Mouse (Mus musculus) brain, adult 2 months (tissue): ENCODE measurements at regions not wholly inside any gene's neighbourhood (a gene's known extent, or its start where the extent isn't known, plus 50 kb on each side); places are given as distances from the start of the nearest gene placed in this dataset.

Experiments
- DNase-seq: peaks from one replicate; pipeline ENCODE4 v3.0.0; 2011; ENCODE audit warnings: low read depth, low spot score

- no peak for DNase-seq
Measured at GRCm38 (mm10) chr1:13941351-13941750, 2151.8 kb downstream of the 4930444P10Rik start.

GRCm38 (mm10) chr1:13938344-13938743 is 2154.8 kb downstream of the 4930444P10Rik start:
- DNase-seq = no peak

- DNase-seq = no peak
Measured at GRCm38 (mm10) chr1:13935938-13936491, 2157.1 kb downstream of the 4930444P10Rik start.

GRCm38 (mm10) chr1:13928679-13929078 is 2164.4 kb downstream of the 4930444P10Rik start:
- no peak for DNase-seq

GRCm38 (mm10) chr1:13927964-13928363 is 2165.2 kb downstream of the 4930444P10Rik start:
- DNase-seq = no peak

- DNase-seq = no peak
Measured at GRCm38 (mm10) chr1:13925994-13926393, 2167.1 kb downstream of the 4930444P10Rik start.

- no peak for DNase-seq
Measured at GRCm38 (mm10) chr1:13915216-13915615, 2177.9 kb downstream of the 4930444P10Rik start.

GRCm38 (mm10) chr1:13879126-13879525 is 2214.0 kb downstream of the 4930444P10Rik start:
- DNase-seq = no peak

GRCm38 (mm10) chr1:13873925-13874324 is 2219.2 kb downstream of the 4930444P10Rik start:
- no peak for DNase-seq

- DNase-seq = no peak
Measured at GRCm38 (mm10) chr1:13872536-13872935, 2220.6 kb downstream of the 4930444P10Rik start.

- peak; percentile 78 for DNase-seq
Measured at GRCm38 (mm10) chr1:13870631-13871286, 2222.4 kb downstream of the 4930444P10Rik start.

GRCm38 (mm10) chr1:13865713-13866112 is 2227.4 kb downstream of the 4930444P10Rik start:
- no peak for DNase-seq

- DNase-seq = no peak
Measured at GRCm38 (mm10) chr1:13863712-13864111, 2229.4 kb downstream of the 4930444P10Rik start.

GRCm38 (mm10) chr1:13861070-13861511 is 2232.0 kb downstream of the 4930444P10Rik start:
- DNase-seq = no peak

GRCm38 (mm10) chr1:13860469-13860868 is 2232.7 kb downstream of the 4930444P10Rik start:
- DNase-seq = no peak

- no peak for DNase-seq
Measured at GRCm38 (mm10) chr1:13859723-13860122, 2233.4 kb downstream of the 4930444P10Rik start.

- DNase-seq = no peak
Measured at GRCm38 (mm10) chr1:13858371-13859018, 2234.6 kb downstream of the 4930444P10Rik start.

GRCm38 (mm10) chr1:13856998-13857397 is 2236.1 kb downstream of the 4930444P10Rik start:
- no peak for DNase-seq

GRCm38 (mm10) chr1:13851144-13851543 is 2242.0 kb downstream of the 4930444P10Rik start:
- no peak for DNase-seq

- no peak for DNase-seq
Measured at GRCm38 (mm10) chr1:13849071-13849470, 2244.1 kb downstream of the 4930444P10Rik start.

- no peak for DNase-seq
Measured at GRCm38 (mm10) chr1:13846336-13846865, 2246.7 kb downstream of the 4930444P10Rik start.

GRCm38 (mm10) chr1:13840309-13840622 is 2252.9 kb downstream of the 4930444P10Rik start:
- no peak for DNase-seq
